In genomic region chr4:138806920-138807541, GRCm38 (mm10) we compare ENCODE assay signal across 21 mouse cellular contexts. TPM values are rescaled to one million over a fixed set of nuclear protein-coding genes. Genes with fewer than 3 reads are reported as not detected.
DNase-seq lines count a peak whose midpoint lies in the region; ATAC-seq and TF ChIP-seq lines count a peak whose summit lies in the region.
"Had no signal": no experiment of that assay in that cellular context is flagged by ENCODE, and none has a peak within 500 bp of the region (broad histone marks: within the 10 kb centered on the region; RNA-seq: fewer than 3 reads in every experiment).

No protein-coding gene starts in this region.

- H3K27me3 ChIP-seq in intestine, postnatal 0 days (replicated peaks; ENCODE audit: control insufficient read depth, insufficient read depth, low read length) = no peaks in the 10 kb centered on the region
- H3K27me3 ChIP-seq in intestine, embryonic 15.5 days (replicated peaks) = no peaks in the 10 kb centered on the region
- H3K27me3 ChIP-seq in lung, embryonic 14.5 days (ENCODE audit: insufficient read depth, low read length) = no peaks in the 10 kb centered on the region
- H3K27me3 ChIP-seq in stomach, postnatal 0 days (ENCODE audit: control insufficient read depth, insufficient read depth, low read length) = no peaks in the 10 kb centered on the region
- H3K27me3 ChIP-seq: embryonic facial prominence, embryonic 13.5 days; forebrain, embryonic 15.5 days; liver, embryonic 15.5 days; midbrain, embryonic 13.5 days; neural tube, embryonic 13.5 days had no signal

- no peaks in the 10 kb centered on the region for H3K4me1 ChIP-seq in intestine, postnatal 0 days (replicated peaks; ENCODE audit: control insufficient read depth, insufficient read depth, low read length)
- no peaks in the 10 kb centered on the region for H3K4me1 ChIP-seq in intestine, embryonic 15.5 days (replicated peaks)
- H3K4me1 ChIP-seq in lung, embryonic 14.5 days (ENCODE audit: insufficient read depth) = no peaks in the 10 kb centered on the region
- H3K4me1 ChIP-seq in stomach, postnatal 0 days (replicated peaks; ENCODE audit: control insufficient read depth, insufficient read depth) = no peaks in the 10 kb centered on the region
- H3K4me1 ChIP-seq: embryonic facial prominence, embryonic 13.5 days; liver, embryonic 15.5 days; midbrain, embryonic 13.5 days had no signal

- TF ChIP-seq EP300 in stomach, postnatal 0 days (optimal IDR thresholded peaks at IDR 0.05) = no peak

- WGBS in intestine, postnatal 0 days = 57% methylated on average over 7 of the region's 7 CpGs
- WGBS in intestine, embryonic 15.5 days = 41% methylated on average over 7 of the region's 7 CpGs
- WGBS in lung, embryonic 14.5 days = 39% methylated on average over 7 of the region's 7 CpGs
- WGBS in stomach, postnatal 0 days = 53% methylated on average over 7 of the region's 7 CpGs

- H3K36me3 ChIP-seq in intestine, postnatal 0 days (ENCODE audit: control insufficient read depth, insufficient read depth) = no peaks in the 10 kb centered on the region
- no peaks in the 10 kb centered on the region for H3K36me3 ChIP-seq in intestine, embryonic 15.5 days
- H3K36me3 ChIP-seq in lung, embryonic 14.5 days (ENCODE audit: insufficient read depth) = no peaks in the 10 kb centered on the region
- no peaks in the 10 kb centered on the region for H3K36me3 ChIP-seq in stomach, postnatal 0 days (ENCODE audit: control insufficient read depth, insufficient read depth, low read length)
- H3K36me3 ChIP-seq: embryonic facial prominence, embryonic 13.5 days; forebrain, embryonic 15.5 days; liver, embryonic 15.5 days; midbrain, embryonic 13.5 days; neural tube, embryonic 13.5 days had no signal

- H3K4me3 ChIP-seq in intestine, postnatal 0 days (ENCODE audit: low read depth, low read length) = no peak overlapping the region
- no peak overlapping the region for H3K4me3 ChIP-seq in intestine, embryonic 15.5 days (replicated peaks)
- no peak overlapping the region for H3K4me3 ChIP-seq in lung, embryonic 14.5 days (ENCODE audit: low read depth, low read length)
- no peak overlapping the region for H3K4me3 ChIP-seq in stomach, postnatal 0 days (ENCODE audit: low read depth, low read length)
- H3K4me3 ChIP-seq: embryonic facial prominence, embryonic 13.5 days; forebrain, embryonic 15.5 days; layer of hippocampus, adult 2 months; liver, embryonic 15.5 days; midbrain, embryonic 13.5 days; neural tube, embryonic 13.5 days had no signal

- peak; percentile 45 for TF ChIP-seq CTCF in intestine, postnatal 0 days (IDR thresholded peaks at IDR 0.05; ENCODE audit: low read depth)
- peak; percentile 18 for TF ChIP-seq CTCF in lung, embryonic 14.5 days (IDR thresholded peaks at IDR 0.05; ENCODE audit: low read depth)
- TF ChIP-seq CTCF in stomach, postnatal 0 days (IDR thresholded peaks at IDR 0.05; ENCODE audit: low read depth) = peak; percentile 39

- ATAC-seq in intestine, postnatal 0 days = no peak
- ATAC-seq in intestine, embryonic 15.5 days = no peak
- ATAC-seq in lung, embryonic 14.5 days (ENCODE audit: insufficient read depth) = no peak; the same call in 1 of the 2 replicates
- ATAC-seq in stomach, postnatal 0 days (ENCODE audit: low FRiP score, low TSS enrichment) = peak; percentile 10; the same call in 1 of the 2 replicates
- ATAC-seq: forebrain, embryonic 15.5 days; hindbrain, embryonic 16.5 days; midbrain, embryonic 13.5 days had no signal

- no peak overlapping the region for H3K27ac ChIP-seq in intestine, postnatal 0 days (ENCODE audit: low read depth, low read length)
- no peak overlapping the region for H3K27ac ChIP-seq in intestine, embryonic 15.5 days
- no peak overlapping the region for H3K27ac ChIP-seq in lung, embryonic 14.5 days (ENCODE audit: low read depth)
- H3K27ac ChIP-seq in stomach, postnatal 0 days (replicated peaks) = no peak overlapping the region
- H3K27ac ChIP-seq: embryonic facial prominence, embryonic 13.5 days; forebrain, embryonic 15.5 days; layer of hippocampus, adult 2 months; liver, embryonic 15.5 days; midbrain, embryonic 13.5 days; neural tube, embryonic 13.5 days had no signal

- no peak overlapping the region for H3K9ac ChIP-seq in intestine, postnatal 0 days (ENCODE audit: low read depth, low read length)
- no peak overlapping the region for H3K9ac ChIP-seq in intestine, embryonic 15.5 days
- H3K9ac ChIP-seq in lung, embryonic 14.5 days = no peak overlapping the region
- H3K9ac ChIP-seq in stomach, postnatal 0 days (ENCODE audit: low read length) = no peak overlapping the region
- H3K9ac ChIP-seq: embryonic facial prominence, embryonic 13.5 days; forebrain, embryonic 15.5 days; liver, embryonic 15.5 days; midbrain, embryonic 13.5 days; neural tube, embryonic 13.5 days had no signal

- peak; percentile 37 for DNase-seq in gastrocnemius, postnatal 25 days
- DNase-seq in gastrocnemius, adult 18-20 months (ENCODE audit: low spot score) = no peak
- peak; percentile 55 for DNase-seq in lung, embryonic 14.5 days
- DNase-seq in lung, postnatal 36 days = no peak
- DNase-seq in stomach, postnatal 0 days (ENCODE audit: low spot score) = no peak
- DNase-seq: cerebellum, adult 9-11 months; kidney, adult 18-20 months; layer of hippocampus, postnatal 36 days; right cerebral cortex, adult 18-20 months had no signal

- no peaks in the 10 kb centered on the region for H3K9me3 ChIP-seq in intestine, postnatal 0 days (ENCODE audit: control insufficient read depth)
- H3K9me3 ChIP-seq in intestine, embryonic 15.5 days = no peaks in the 10 kb centered on the region
- H3K9me3 ChIP-seq in lung, embryonic 14.5 days (ENCODE audit: low read depth, low read length) = no peaks in the 10 kb centered on the region
- no peaks in the 10 kb centered on the region for H3K9me3 ChIP-seq in stomach, postnatal 0 days (ENCODE audit: control insufficient read depth, low read length)
- H3K9me3 ChIP-seq: embryonic facial prominence, embryonic 13.5 days; forebrain, embryonic 15.5 days; liver, embryonic 15.5 days; midbrain, embryonic 13.5 days; neural tube, embryonic 13.5 days had no signal

- no peak overlapping the region for H3K4me2 ChIP-seq in intestine, postnatal 0 days (replicated peaks; ENCODE audit: low read depth)
- no peak overlapping the region for H3K4me2 ChIP-seq in intestine, embryonic 15.5 days (replicated peaks)
- no peak overlapping the region for H3K4me2 ChIP-seq in lung, embryonic 14.5 days
- no peak overlapping the region for H3K4me2 ChIP-seq in stomach, postnatal 0 days (replicated peaks; ENCODE audit: low read depth)
- H3K4me2 ChIP-seq: embryonic facial prominence, embryonic 13.5 days; forebrain, embryonic 15.5 days; liver, embryonic 15.5 days; midbrain, embryonic 13.5 days; neural tube, embryonic 13.5 days had no signal

RNA-seq across cellular contexts. Expression of gene Pla2g2d, which starts 31.5 kb away (rescaled TPM):
- total RNA-seq in gastrocnemius, postnatal 25 days (2021) = under 1 TPM in 1 of 2 experiments, not detected in 1; 0.29 TPM
- under 1 TPM; 0.39 to 0.59 TPM for total RNA-seq in gastrocnemius, adult 18-20 months (2021)
- polyA plus RNA-seq in intestine, postnatal 0 days (2015; fragmentation: Nextera tagmentation; extraction: Ambion mirVana) = 1.5 and 2.3 TPM in 2 replicates
- polyA plus RNA-seq in intestine, embryonic 15.5 days (2015; fragmentation: Nextera tagmentation; extraction: Ambion mirVana) = 0.92 and 0.99 TPM in 2 replicates
- polyA plus RNA-seq in lung, embryonic 14.5 days (2014; fragmentation: Nextera tagmentation; extraction: Ambion mirVana) = 0.18 TPM in 1 of 2 replicates, not detected in the other
- polyA plus RNA-seq in stomach, postnatal 0 days (2015; fragmentation: Nextera tagmentation; extraction: Ambion mirVana) = 0.21 and 0.27 TPM in 2 replicates
- total RNA-seq: CH12.LX, MEL had no signal
- polyA plus RNA-seq: forebrain, embryonic 15.5 days; liver, embryonic 15.5 days had no signal

RNA-seq across cellular contexts. Expression of gene Pla2g2f, which starts 49.6 kb away (rescaled TPM):
- not detected for total RNA-seq in gastrocnemius, postnatal 25 days (2021)
- total RNA-seq in gastrocnemius, adult 18-20 months (2021) = under 1 TPM in 1 of 2 experiments, not detected in 1; 0.11 TPM
- 0.46 and 0.64 TPM in 2 replicates for polyA plus RNA-seq in intestine, postnatal 0 days (2015; fragmentation: Nextera tagmentation; extraction: Ambion mirVana)
- polyA plus RNA-seq in intestine, embryonic 15.5 days (2015; fragmentation: Nextera tagmentation; extraction: Ambion mirVana) = 1.5 and 2.6 TPM in 2 replicates
- not detected in 2 replicates for polyA plus RNA-seq in lung, embryonic 14.5 days (2014; fragmentation: Nextera tagmentation; extraction: Ambion mirVana)
- polyA plus RNA-seq in stomach, postnatal 0 days (2015; fragmentation: Nextera tagmentation; extraction: Ambion mirVana) = 8.2 and 8.7 TPM in 2 replicates
- total RNA-seq: CH12.LX, MEL had no signal
- polyA plus RNA-seq: forebrain, embryonic 15.5 days; gonadal fat pad, adult 2 months; liver, embryonic 15.5 days; neural tube, embryonic 13.5 days had no signal

RNA-seq across cellular contexts. Expression of gene Pla2g5, which starts 56.3 kb away (rescaled TPM):
- total RNA-seq in gastrocnemius, postnatal 25 days (2021) = under 1 TPM; 0.75 to 0.79 TPM
- total RNA-seq in gastrocnemius, adult 18-20 months (2021) = 1 to 10 TPM; 1.6 to 5.4 TPM
- 0.22 and 0.39 TPM in 2 replicates for polyA plus RNA-seq in intestine, postnatal 0 days (2015; fragmentation: Nextera tagmentation; extraction: Ambion mirVana)
- 0.15 and 0.29 TPM in 2 replicates for polyA plus RNA-seq in intestine, embryonic 15.5 days (2015; fragmentation: Nextera tagmentation; extraction: Ambion mirVana)
- 0.46 and 0.61 TPM in 2 replicates for polyA plus RNA-seq in lung, embryonic 14.5 days (2014; fragmentation: Nextera tagmentation; extraction: Ambion mirVana)
- polyA plus RNA-seq in stomach, postnatal 0 days (2015; fragmentation: Nextera tagmentation; extraction: Ambion mirVana) = 0.28 and 0.34 TPM in 2 replicates
- total RNA-seq: MEL had no signal

Comparison
In these comparisons a context has a peak if more than half of its experiments do, and no peak if none do; other contexts are left out.
1. DNase-seq: peak in gastrocnemius, postnatal 25 days (single experiment) and lung, embryonic 14.5 days (single experiment); none in gastrocnemius, adult 18-20 months (single experiment), lung, postnatal 36 days (single experiment) and stomach, postnatal 0 days (single experiment).
2. Peak in every context shown above with its lines, with median percentiles within 50 percentile points of each other: CTCF ChIP-seq.